Mouse (Mus musculus) WW6 (cell line): ENCODE measurements around the gene Myt1.

Experiments
- DNase-seq: peaks from one replicate; pipeline ENCODE4 v3.0.0-alpha.2; 2013; ENCODE audit warnings: low read depth, low spot score

The Myt1 gene

GRCm38 (mm10) chr2:181763006-181763830, at the start of gene Myt1:
Myt1 (plus strand) TSS chr2:181763332.
- DNase-seq, result no peak

- DNase-seq, result no peak
Observed at GRCm38 (mm10) chr2:181713749-181714148, 49.4 kb upstream of the Myt1 start.

DNA sequence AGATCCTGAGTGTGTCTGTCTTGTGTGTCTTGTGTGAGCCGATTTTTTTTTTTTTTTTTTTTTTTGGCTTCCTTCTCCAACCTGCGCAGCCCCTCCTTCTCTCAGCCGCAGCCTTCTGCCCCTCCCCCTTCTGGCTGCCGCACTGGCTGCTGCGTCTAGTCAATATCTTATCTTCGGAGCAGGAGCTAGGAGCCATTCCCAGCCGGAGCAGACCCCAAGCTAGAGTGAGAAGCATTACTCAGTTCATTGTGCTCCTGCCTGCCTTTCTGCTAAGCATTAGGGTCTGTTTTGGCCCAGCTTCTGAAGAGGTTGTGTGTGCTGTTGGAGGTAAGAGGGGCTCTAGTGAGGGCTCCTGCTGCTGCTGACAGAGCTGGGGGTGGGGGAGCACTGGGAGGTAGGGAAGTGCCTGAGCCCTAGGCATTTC, 48.2 kb upstream of the Myt1 start, which contains the start of gene Oprl1:
Gene Oprl1, plus strand, starts transcription at position 114 of the 424 bp plus-strand sequence.
- no peak for DNase-seq

DNA sequence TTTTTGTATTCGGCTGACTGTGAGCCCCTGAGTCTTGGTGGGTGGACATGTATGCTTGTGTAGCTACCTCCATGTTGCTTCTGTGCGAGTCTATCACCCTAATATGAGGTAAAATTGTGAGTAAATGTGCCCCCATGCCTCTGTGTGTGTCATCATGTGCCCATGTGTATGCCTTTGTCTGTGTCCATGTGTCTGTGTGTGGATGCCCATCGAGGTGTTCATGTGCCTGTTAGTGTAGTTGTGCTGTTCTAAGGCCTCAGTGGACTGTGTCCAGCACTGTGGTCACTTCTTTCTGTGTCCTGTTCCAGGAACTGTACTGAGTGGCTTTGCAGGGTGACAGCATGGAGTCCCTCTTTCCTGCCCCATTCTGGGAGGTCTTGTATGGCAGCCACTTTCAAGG, 47.8 kb upstream of the Myt1 start:
- no peak for DNase-seq

GRCm38 (mm10) chr2:181716991-181717390, 46.1 kb upstream of the Myt1 start:
- DNase-seq, result no peak

DNA sequence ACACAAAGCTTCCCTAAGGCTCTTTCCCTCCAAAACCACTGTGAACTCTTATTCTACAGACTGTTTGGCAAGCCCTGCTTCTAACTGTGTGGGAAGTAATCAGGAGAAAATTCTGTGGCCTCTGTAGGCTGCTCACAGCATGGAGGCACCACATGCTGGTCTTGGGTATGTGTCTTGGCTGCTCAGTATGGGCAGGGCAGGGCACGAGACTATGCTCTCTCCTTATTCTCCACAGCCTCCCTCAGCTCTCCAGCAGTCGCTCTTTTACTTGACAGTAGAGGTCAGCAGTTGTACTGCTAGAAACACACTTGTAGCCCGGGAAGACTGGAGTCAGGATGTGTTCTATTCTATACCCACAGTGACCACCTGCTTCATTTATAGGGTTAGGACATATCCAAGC, 43.1 kb upstream of the Myt1 start:
- DNase-seq, result no peak

DNA sequence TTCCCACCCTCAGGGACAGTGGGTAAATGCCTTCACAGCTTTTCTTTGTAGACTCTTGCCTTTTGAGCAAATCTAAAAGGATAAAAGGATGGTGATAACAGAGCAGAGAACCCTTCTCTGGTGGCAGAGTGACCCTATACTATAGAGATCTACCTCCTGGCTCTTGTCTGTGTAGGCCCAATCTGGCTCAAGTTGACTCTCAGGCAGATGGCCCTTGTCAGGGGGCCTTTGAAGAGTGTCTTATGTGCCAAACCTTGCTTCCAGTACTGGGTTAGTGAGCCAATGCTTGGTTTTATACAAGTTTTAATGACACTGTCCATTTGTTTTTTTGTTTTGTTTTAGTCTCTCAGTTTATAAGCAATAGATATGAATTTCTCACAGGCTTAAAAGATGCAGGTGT, 41.9 kb upstream of the Myt1 start:
- no peak for DNase-seq

GRCm38 (mm10) chr2:181722213-181722612, 40.9 kb upstream of the Myt1 start:
- DNase-seq, result no peak

DNA sequence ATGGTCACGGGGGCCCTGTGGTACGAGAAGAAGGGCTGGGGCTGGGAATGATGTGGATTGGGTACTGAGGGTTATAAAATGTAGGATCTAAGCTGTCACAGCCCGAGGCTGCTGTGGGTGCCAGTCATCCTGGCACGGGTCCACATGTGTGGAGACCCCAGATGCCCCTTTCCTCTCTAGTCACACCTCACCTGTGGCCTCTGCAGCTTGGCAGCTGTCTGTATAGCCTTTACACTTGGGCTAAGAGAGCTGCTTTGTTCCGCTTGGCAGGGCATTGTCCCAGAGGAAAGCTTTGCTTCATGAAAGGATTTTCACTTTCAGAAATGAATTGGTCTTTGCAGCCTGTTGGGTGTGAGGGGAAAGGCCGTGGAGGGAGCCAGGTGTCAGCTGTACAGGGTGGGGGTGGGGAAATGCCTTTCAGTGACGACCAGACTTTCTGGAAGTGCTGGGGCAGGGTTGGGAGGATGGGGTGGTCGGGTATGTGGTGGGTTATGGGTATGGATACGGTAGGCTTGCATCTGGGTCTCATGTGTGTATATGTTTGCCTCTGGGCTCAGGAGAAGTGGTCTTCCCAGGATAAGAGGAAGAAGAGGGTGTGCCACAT, 35.4 kb upstream of the Myt1 start:
- no peak for DNase-seq

- no peak for DNase-seq
Observed at GRCm38 (mm10) chr2:181730051-181730450, 33.1 kb upstream of the Myt1 start.

DNA sequence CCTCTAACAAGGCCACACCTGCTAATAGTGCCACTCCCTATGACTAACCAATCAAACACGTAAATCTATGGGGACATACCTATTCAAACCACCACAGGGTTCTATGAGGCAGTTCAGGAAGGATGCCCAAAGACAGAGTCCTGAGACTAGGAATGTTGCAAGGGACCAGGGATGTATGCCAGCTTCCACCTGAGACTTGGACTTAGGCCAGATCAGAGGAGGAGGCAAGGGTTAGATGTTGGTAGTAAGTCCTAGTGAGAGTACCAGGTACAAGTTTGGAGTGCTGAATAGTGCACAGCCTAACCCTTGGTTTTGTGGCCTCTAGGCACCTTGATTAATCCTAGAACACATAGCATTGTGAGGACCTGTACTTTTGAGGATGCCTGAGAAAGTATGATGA, 10.5 kb upstream of the Myt1 start:
- DNase-seq, result no peak

- DNase-seq, result no peak
Observed at GRCm38 (mm10) chr2:181758147-181758725, 4.9 kb upstream of the Myt1 start.

DNA sequence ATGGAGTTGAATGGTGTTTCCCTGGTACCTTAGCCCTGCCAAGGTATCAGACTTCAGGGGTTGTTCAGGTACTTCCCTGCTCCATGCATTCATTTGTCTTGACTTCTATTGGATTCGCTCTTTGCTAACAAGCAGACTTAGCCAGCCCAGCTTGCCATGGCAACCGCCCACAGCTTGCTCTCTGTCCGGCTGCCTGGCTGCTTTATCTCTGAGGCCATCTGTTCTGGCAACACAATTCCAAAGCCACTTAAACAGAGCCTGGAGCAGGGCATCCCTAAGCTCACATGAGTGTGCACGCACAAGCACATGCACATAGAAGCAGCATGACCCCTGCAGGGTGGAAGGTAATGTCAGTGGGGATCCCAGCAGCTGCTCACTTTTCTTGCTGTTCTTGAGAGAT, 4.1 kb upstream of the Myt1 start:
- no peak for DNase-seq

DNA sequence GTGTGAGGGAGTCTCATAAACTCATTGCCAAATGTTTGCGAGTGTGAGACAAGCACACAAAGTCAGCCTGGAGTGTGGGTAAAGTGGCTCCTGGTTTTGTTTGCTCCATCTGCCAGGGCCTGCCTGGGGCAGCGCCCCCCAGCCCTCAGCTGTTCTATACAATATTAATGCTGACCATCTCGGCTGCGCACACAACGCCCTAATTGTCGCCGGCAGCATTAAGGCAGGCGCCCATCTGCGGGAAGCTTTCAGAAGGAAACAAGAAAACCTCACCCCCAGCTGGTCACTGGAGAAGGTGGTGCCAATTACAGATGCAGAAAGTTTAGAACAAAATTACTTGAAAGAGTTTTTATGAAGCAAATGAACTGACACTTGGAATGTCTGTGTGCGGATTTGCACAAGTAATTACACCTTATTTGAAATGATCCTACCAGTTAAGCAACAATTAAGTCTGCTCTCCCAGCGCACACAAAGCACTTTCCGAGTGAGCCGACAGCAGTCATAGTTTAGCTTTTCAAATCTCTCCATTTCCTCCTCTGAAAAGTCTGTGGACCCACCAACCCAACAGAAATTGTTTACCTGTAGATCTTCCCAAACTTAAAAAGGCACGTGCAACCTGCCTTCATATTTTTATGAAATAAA, 875 bp downstream of the Myt1 start:
- no peak for DNase-seq

- no peak for DNase-seq
Observed at GRCm38 (mm10) chr2:181764600-181764999, 1.5 kb downstream of the Myt1 start.

- no peak for DNase-seq
Observed at GRCm38 (mm10) chr2:181765251-181765650, 2.1 kb downstream of the Myt1 start.

GRCm38 (mm10) chr2:181766672-181767557, 3.8 kb downstream of the Myt1 start:
- DNase-seq, result no peak

DNA sequence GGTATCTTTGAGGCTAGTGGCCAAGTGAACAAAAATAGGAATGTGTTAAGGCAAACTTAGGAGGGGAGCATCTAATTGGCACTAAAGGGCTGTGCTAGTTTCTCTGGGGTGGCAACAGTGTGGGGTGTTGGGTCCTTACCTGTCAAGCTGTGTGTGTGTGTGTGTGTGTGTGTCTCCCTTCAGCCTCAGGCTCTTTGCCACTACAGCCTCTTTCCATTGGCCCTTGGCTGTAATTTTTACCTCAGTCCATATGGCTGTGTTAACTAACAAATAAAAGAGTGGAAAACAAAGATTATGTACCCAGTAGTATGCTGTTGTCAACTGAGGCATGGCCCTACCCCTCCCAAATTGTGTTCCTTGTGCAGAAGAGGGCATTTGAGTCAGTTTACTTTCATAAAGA, 5.3 kb downstream of the Myt1 start:
- DNase-seq, result no peak

- DNase-seq, result no peak
Observed at GRCm38 (mm10) chr2:181769397-181769796, 6.3 kb downstream of the Myt1 start.

- no peak for DNase-seq
Observed at GRCm38 (mm10) chr2:181773203-181773602, 10.1 kb downstream of the Myt1 start.

GRCm38 (mm10) chr2:181775786-181776185, 12.7 kb downstream of the Myt1 start:
- DNase-seq, result no peak
